Mouse (Mus musculus): ENCODE results near the gene Kif26a. TPM values are rescaled to one million over a fixed set of nuclear protein-coding genes. Genes with fewer than 3 reads are reported as not detected.

The Kif26a gene
- total and polyA plus RNA-seq, 3 experiments: 7.3 to 12.0 (median 10.7) TPM

- Histone ChIP-seq H3K36me3 (ENCODE audit: control insufficient read depth, insufficient read depth, low read length) (no peaks in the 10 kb centered on the region), H3K27me3 (ENCODE audit: control insufficient read depth, insufficient read depth, low read length) (no peaks in the 10 kb centered on the region), H3K4me3 (no peak overlapping the region), H3K9ac (ENCODE audit: low read depth, low read length) (no peak overlapping the region), H3K4me1 (ENCODE audit: control insufficient read depth, insufficient read depth, low read length) (no peaks in the 10 kb centered on the region), H3K79me2 (replicated peaks; ENCODE audit: control insufficient read depth, insufficient read depth, low read length) (no peaks in the 10 kb centered on the region), H3K27ac (no peak overlapping the region)
- intact Hi-C loops (cut with DNase I): no loop called here
- WGBS: 94% methylated on average over 2 of the region's 2 CpGs
- TF ChIP-seq POLR2A (IDR thresholded peaks at IDR 0.05; ENCODE audit: insufficient read depth, low read depth, low read length) (no peak), CTCF (IDR thresholded peaks at IDR 0.05) (no peak), EP300 (IDR thresholded peaks at IDR 0.05; ENCODE audit: insufficient read depth, low read depth, low read length) (no peak)
- DNase-seq: no peak
Measured at GRCm38 (mm10) chr12:112226656-112227055, 80.6 kb downstream of the Kif26a start.

- H3K79me2 ChIP-seq (replicated peaks; ENCODE audit: control insufficient read depth, insufficient read depth, low read length): no peaks in the 10 kb centered on the region
- no peaks in the 10 kb centered on the region for H3K27me3 ChIP-seq (ENCODE audit: control insufficient read depth, insufficient read depth, low read length)
- H3K4me1 ChIP-seq (ENCODE audit: control insufficient read depth, insufficient read depth, low read length): no peaks in the 10 kb centered on the region
- TF ChIP-seq EP300 (IDR thresholded peaks at IDR 0.05; ENCODE audit: insufficient read depth, low read depth, low read length) (no peak), CTCF (IDR thresholded peaks at IDR 0.05) (no peak)
- H3K36me3 ChIP-seq (ENCODE audit: control insufficient read depth, insufficient read depth, low read length): no peaks in the 10 kb centered on the region
- intact Hi-C loops (cut with DNase I): no loop called here
- no peak overlapping the region for H3K9ac ChIP-seq (ENCODE audit: low read depth, low read length)
- H3K27ac ChIP-seq: no peak overlapping the region
- DNase-seq: no peak
- 75% methylated on average over 10 of the region's 10 CpGs for WGBS
- no peak overlapping the region for H3K4me3 ChIP-seq
Measured at GRCm38 (mm10) chr12:112229084-112229483, 83.1 kb downstream of the Kif26a start.

- intact Hi-C loops (cut with DNase I): no loop called here
Measured at GRCm38 (mm10) chr12:112230196-112230595, 84.2 kb downstream of the Kif26a start.

More at GRCm38 (mm10) chr12:112230196-112230595, 84.2 kb downstream of the Kif26a start:
- TF ChIP-seq CTCF (IDR thresholded peaks at IDR 0.05) (no peak), EP300 (IDR thresholded peaks at IDR 0.05; ENCODE audit: insufficient read depth, low read depth, low read length) (no peak), POLR2A (IDR thresholded peaks at IDR 0.05; ENCODE audit: insufficient read depth, low read depth, low read length) (no peak)
- Histone ChIP-seq H3K27ac (no peak overlapping the region), H3K4me1 (ENCODE audit: control insufficient read depth, insufficient read depth, low read length) (no peaks in the 10 kb centered on the region), H3K4me3 (no peak overlapping the region), H3K79me2 (replicated peaks; ENCODE audit: control insufficient read depth, insufficient read depth, low read length) (no peaks in the 10 kb centered on the region), H3K27me3 (ENCODE audit: control insufficient read depth, insufficient read depth, low read length) (no peaks in the 10 kb centered on the region), H3K9ac (ENCODE audit: low read depth, low read length) (no peak overlapping the region), H3K36me3 (ENCODE audit: control insufficient read depth, insufficient read depth, low read length) (no peaks in the 10 kb centered on the region)
- 58% methylated on average over 2 of the region's 2 CpGs for WGBS
- no peak for DNase-seq

Small RNA genes within 50 kb of the gene (microRNA-seq; reads per million reads assigned to microRNA genes)
- 189 to 245 reads per million in 2 experiments for gene Mir203
- 0 reads per million in 2 experiments for gene Mir3073a
- gene Mir3073b: 0 reads per million in 2 experiments

Other genes with a start within 250 kb of the Kif26a start
- gene Ppp1r13b, start 238.1 kb upstream of the Kif26a start, total RNA-seq (2021): 10 to 100 TPM; 18.0 to 18.1 TPM
- gene Ppp1r13b, start 238.1 kb upstream of the Kif26a start, polyA plus RNA-seq (2012; rRNA removed): 11.8 and 16.6 TPM in 2 replicates
- gene Atp5mpl, start 179.2 kb upstream of the Kif26a start, total RNA-seq (2021): 1,000 to 10,000 TPM; 1,131 to 1,298 TPM
- gene Atp5mpl, start 179.2 kb upstream of the Kif26a start, polyA plus RNA-seq (2012; rRNA removed): 163 and 316 TPM in 2 replicates
- under 1 TPM in 1 of 2 experiments, not detected in 1; 0.09 TPM for gene Tdrd9, start 174.6 kb upstream of the Kif26a start, total RNA-seq (2021)
- 0.10 and 0.15 TPM in 2 replicates for gene Tdrd9, start 174.6 kb upstream of the Kif26a start, polyA plus RNA-seq (2012; rRNA removed)
- under 1 TPM; 0.32 to 0.44 TPM for gene Rd3l, start 164.9 kb upstream of the Kif26a start, total RNA-seq (2021)
- not detected in 2 replicates for gene Rd3l, start 164.9 kb upstream of the Kif26a start, polyA plus RNA-seq (2012; rRNA removed)
- under 1 TPM; 0.55 to 0.61 TPM for gene Aspg, start 39.5 kb upstream of the Kif26a start, total RNA-seq (2021)
- 4.4 and 11.1 TPM in 2 replicates for gene Aspg, start 39.5 kb upstream of the Kif26a start, polyA plus RNA-seq (2012; rRNA removed)